Mouse (Mus musculus) bone marrow macrophage, adult 2 months (primary cell): ENCODE measurements around the gene Mrnip.

Source experiments
- CTCF ChIP-seq: IDR thresholded peaks from 2 replicates; pipeline ENCODE4 v1.5.1; 2012; ENCODE audit warnings: low read depth, mild to moderate bottlenecking, low read length, moderate library complexity
- POLR2A ChIP-seq: IDR thresholded peaks from 2 replicates; pipeline ENCODE4 v1.6.1; 2012; ENCODE audit warnings: mild to moderate bottlenecking, low read depth, low read length, borderline replicate concordance

- no peak for TF ChIP-seq CTCF
- no peak for TF ChIP-seq POLR2A
These were observed 40.4 kb downstream of the Mrnip start for GRCm38 (mm10) chr11:50214631-50215030.
